Comparison of ENCODE assay signal across 10 mouse cellular contexts in genomic region chr12:16840842-16841782, GRCm38 (mm10). TPM values are rescaled to one million over a fixed set of nuclear protein-coding genes. Genes with fewer than 3 reads are reported as not detected.
DNase-seq lines count a peak whose midpoint lies in the region; ATAC-seq and TF ChIP-seq lines count a peak whose summit lies in the region.
"Had no signal": no experiment of that assay in that cellular context is flagged by ENCODE, and none has a peak within 500 bp of the region (broad histone marks: within the 10 kb centered on the region; RNA-seq: fewer than 3 reads in every experiment).

No protein-coding gene starts in this region.

- H3K27me3 ChIP-seq in liver, embryonic 14.5 days (ENCODE audit: control insufficient read depth, insufficient read depth, low read length): no peaks in the 10 kb centered on the region
- no peaks in the 10 kb centered on the region for H3K27me3 ChIP-seq in forebrain, embryonic 11.5 days (ENCODE audit: control insufficient read depth, insufficient read depth, low read length)

- no peaks in the 10 kb centered on the region for H3K9me3 ChIP-seq in liver, embryonic 14.5 days (ENCODE audit: control insufficient read depth, low read length)
- H3K9me3 ChIP-seq in forebrain, embryonic 11.5 days (ENCODE audit: control insufficient read depth, low read length): no peaks in the 10 kb centered on the region; the same call in 1 of the 2 replicates

- no peak overlapping the region for H3K4me2 ChIP-seq in liver, embryonic 14.5 days (ENCODE audit: low read depth)
- no peak overlapping the region for H3K4me2 ChIP-seq in forebrain, embryonic 11.5 days (ENCODE audit: low read depth, low read length, severe bottlenecking)

- H3K9ac ChIP-seq in liver, embryonic 14.5 days (replicated peaks): no peak overlapping the region
- H3K9ac ChIP-seq in forebrain, embryonic 11.5 days (ENCODE audit: low read length): no peak overlapping the region

- no peak overlapping the region for H3K4me3 ChIP-seq in liver, embryonic 14.5 days (ENCODE audit: insufficient read depth in 1 of 2, low read depth in 2 of 2, low read length in 2 of 2)
- no peak overlapping the region for H3K4me3 ChIP-seq in forebrain, embryonic 11.5 days (ENCODE audit: low read depth, low read length)
- H3K4me3 ChIP-seq: erythroblast, embryonic 14.5 days had no signal

- TF ChIP-seq CTCF in liver, embryonic 14.5 days (IDR thresholded peaks at IDR 0.05; ENCODE audit: low read depth): no peak

- H3K27ac ChIP-seq in liver, embryonic 14.5 days: no peak overlapping the region
- no peak overlapping the region for H3K27ac ChIP-seq in forebrain, embryonic 11.5 days (ENCODE audit: low read depth, low read length)

- 26% methylated on average over 8 of the region's 8 CpGs for WGBS in liver, embryonic 14.5 days (ENCODE audit: insufficient replicate concordance)
- WGBS in forebrain, embryonic 11.5 days: 85% methylated on average over 8 of the region's 8 CpGs

- ATAC-seq in liver, embryonic 14.5 days (ENCODE audit: insufficient read depth): 0 out of 2 replicates have a peak, but pooled peaks have one; percentile 15
- no peak for ATAC-seq in forebrain, embryonic 11.5 days (replicated peaks; ENCODE audit: low FRiP score)
- ATAC-seq: midbrain, embryonic 16.5 days had no signal

- DNase-seq in ovary, adult 18-20 months (ENCODE audit: low spot score): peak; percentile 55
- no peak for DNase-seq in ovary, postnatal 14 days (ENCODE audit: low spot score)
- peak; percentile 74 for DNase-seq in heart, adult 8-10 months (ENCODE audit: low spot score)
- DNase-seq in liver, embryonic 14.5 days (ENCODE audit: low read depth in 3 of 3, low spot score in 3 of 3): peak in 1 of 3 experiments; percentile 13
- DNase-seq in urinary bladder, postnatal 36 days (ENCODE audit: low spot score in 2 of 2): peak; percentile 48 to 64
- no peak for DNase-seq in cerebellum, adult 11 months
- no peak for DNase-seq in forebrain, embryonic 11.5 days (ENCODE audit: low spot score)
- DNase-seq in ovary, postnatal 36 days (ENCODE audit: low spot score): no peak

- peaks cover 0 to 6% of the 10 kb centered on the region in 2 experiments; a peak in 1 of 4 replicates for H3K4me1 ChIP-seq in liver, embryonic 14.5 days (replicated peaks; ENCODE audit: control insufficient read depth in 2 of 2, insufficient read depth in 2 of 2, low read length in 1 of 2)
- H3K4me1 ChIP-seq in forebrain, embryonic 11.5 days (replicated peaks; ENCODE audit: control insufficient read depth, insufficient read depth, low read length): no peaks in the 10 kb centered on the region

- H3K36me3 ChIP-seq in liver, embryonic 14.5 days (replicated peaks; ENCODE audit: control insufficient read depth, insufficient read depth, low read depth): no peaks in the 10 kb centered on the region
- H3K36me3 ChIP-seq in forebrain, embryonic 11.5 days (ENCODE audit: control insufficient read depth, insufficient read depth, low read length): no peaks in the 10 kb centered on the region

- TF ChIP-seq EP300 in liver, embryonic 14.5 days (IDR thresholded peaks at IDR 0.05; ENCODE audit: low read depth): no peak

RNA-seq across cellular contexts. Expression of gene E2f6, which starts 30.3 kb away (rescaled TPM):
- 10 to 100 TPM; 86.4 to 90.4 (median 88.2) TPM for total RNA-seq in heart, adult 8-10 months (2022)
- polyA plus RNA-seq in liver, embryonic 14.5 days (2012; rRNA removed): 12.1 and 14.3 TPM in 2 replicates
- polyA plus RNA-seq in liver, embryonic 14.5 days (2014; fragmentation: Nextera tagmentation; extraction: Ambion mirVana): 15.5 and 17.7 TPM in 2 replicates
- polyA plus RNA-seq in forebrain, embryonic 11.5 days (2014; fragmentation: Nextera tagmentation; extraction: Ambion mirVana): 77.4 and 89.1 TPM in 2 replicates

RNA-seq across cellular contexts. Expression of gene Greb1, which starts 40.4 kb away (rescaled TPM):
- 1 to 10 TPM in 1 of 4 experiments, under 1 TPM in 3; 0.16 to 1.2 (median 0.64) TPM for total RNA-seq in heart, adult 8-10 months (2022)
- polyA plus RNA-seq in liver, embryonic 14.5 days (2012; rRNA removed): 1.1 and 1.6 TPM in 2 replicates
- polyA plus RNA-seq in liver, embryonic 14.5 days (2014; fragmentation: Nextera tagmentation; extraction: Ambion mirVana): 0.41 and 0.96 TPM in 2 replicates
- 7.1 and 7.7 TPM in 2 replicates for polyA plus RNA-seq in forebrain, embryonic 11.5 days (2014; fragmentation: Nextera tagmentation; extraction: Ambion mirVana)
- polyA plus RNA-seq: erythroblast, embryonic 14.5 days had no signal

RNA-seq across cellular contexts. Expression of gene Rock2, which starts 53.6 kb away (rescaled TPM):
- total RNA-seq in heart, adult 8-10 months (2022): 10 to 100 TPM; 71.9 to 88.8 (median 84.0) TPM
- 3.7 and 5.7 TPM in 2 replicates for polyA plus RNA-seq in liver, embryonic 14.5 days (2012; rRNA removed)
- 5.1 and 6.6 TPM in 2 replicates for polyA plus RNA-seq in liver, embryonic 14.5 days (2014; fragmentation: Nextera tagmentation; extraction: Ambion mirVana)
- 15.8 and 17.9 TPM in 2 replicates for polyA plus RNA-seq in forebrain, embryonic 11.5 days (2014; fragmentation: Nextera tagmentation; extraction: Ambion mirVana)

Comparison
In these comparisons a context has a peak if more than half of its experiments do, and no peak if none do; other contexts are left out.
1. DNase-seq: peak in ovary, adult 18-20 months (single experiment), heart, adult 8-10 months (single experiment) and urinary bladder, postnatal 36 days (2 of 2); none in ovary, postnatal 14 days (single experiment), cerebellum, adult 11 months (single experiment), forebrain, embryonic 11.5 days (single experiment) and ovary, postnatal 36 days (single experiment).